Mouse (Mus musculus): ENCODE results near the gene Slc16a4. TPM values are rescaled to one million over a fixed set of nuclear protein-coding genes. Genes with fewer than 3 reads are reported as not detected.
"Not testable (repeated sequence)": the region's sequence is repeated elsewhere in the genome, so short reads cannot be mapped to it uniquely, and the experiment has no call there.

The Slc16a4 gene
- polyA plus RNA-seq, 1 experiment = 50.8 TPM

GRCm38 (mm10) chr3:107295672-107296360 lies 4.8 kb downstream of the Slc16a4 start:
- H3K4me1 ChIP-seq (ENCODE audit: control insufficient read depth, insufficient read depth, low read length) = peaks cover 5% of the 10 kb centered on the region; the same call in 1 of the 2 replicates
- DNase-seq = no peak
- 77% methylated on average over 5 of the region's 5 CpGs for WGBS
- TF ChIP-seq POLR2A (IDR thresholded peaks at IDR 0.05; ENCODE audit: low read depth, low read length) (no peak), CTCF (conservative IDR thresholded peaks at IDR 0.05; ENCODE audit: insufficient read depth, insufficient read length, low read depth, low read length) (no peak)
- H3K27me3 ChIP-seq (replicated peaks; ENCODE audit: control insufficient read depth, insufficient read depth, low read length) = no peaks in the 10 kb centered on the region
- no peak overlapping the region for H3K4me3 ChIP-seq (ENCODE audit: insufficient read depth, low read depth, low read length)
- H3K36me3 ChIP-seq (ENCODE audit: control insufficient read depth, insufficient read depth, low read length) = no peaks in the 10 kb centered on the region
- no peak overlapping the region for H3K27ac ChIP-seq (ENCODE audit: insufficient read depth, low read depth, low read length)

GRCm38 (mm10) chr3:107296917-107297316 lies 5.9 kb downstream of the Slc16a4 start:
- H3K27ac ChIP-seq (ENCODE audit: insufficient read depth, low read depth, low read length); H3K36me3 ChIP-seq (ENCODE audit: control insufficient read depth, insufficient read depth, low read length); H3K4me3 ChIP-seq (ENCODE audit: insufficient read depth, low read depth, low read length); DNase-seq; H3K27me3 ChIP-seq (replicated peaks; ENCODE audit: control insufficient read depth, insufficient read depth, low read length); H3K4me1 ChIP-seq (ENCODE audit: control insufficient read depth, insufficient read depth, low read length): not testable (repeated sequence)
- 84% methylated on average over 4 of the region's 4 CpGs for WGBS

GRCm38 (mm10) chr3:107317338-107317737 lies 26.3 kb downstream of the Slc16a4 start:
- no peak for TF ChIP-seq POLR2A (IDR thresholded peaks at IDR 0.05; ENCODE audit: low read depth, low read length)
- 86% methylated on average over 3 of the region's 3 CpGs for whole genome bisulfite sequencing
- Histone ChIP-seq H3K4me1 (ENCODE audit: control insufficient read depth, insufficient read depth, low read length) (peaks cover 11% of the 10 kb centered on the region), H3K27me3 (replicated peaks; ENCODE audit: control insufficient read depth, insufficient read depth, low read length) (no peaks in the 10 kb centered on the region), H3K27ac (ENCODE audit: insufficient read depth, low read depth, low read length) (no peak overlapping the region), H3K36me3 (ENCODE audit: control insufficient read depth, insufficient read depth, low read length) (no peaks in the 10 kb centered on the region), H3K4me3 (ENCODE audit: insufficient read depth, low read depth, low read length) (no peak overlapping the region)
- no peak for DNase-seq

- DNase-seq = no peak
- 77% methylated on average over 2 of the region's 2 CpGs for WGBS
- Histone ChIP-seq H3K36me3 (ENCODE audit: control insufficient read depth, insufficient read depth, low read length) (peaks cover 3% of the 10 kb centered on the region), H3K4me3 (ENCODE audit: insufficient read depth, low read depth, low read length) (no peak overlapping the region), H3K4me1 (ENCODE audit: control insufficient read depth, insufficient read depth, low read length) (peaks cover 10% of the 10 kb centered on the region; the same call in 1 of the 2 replicates), H3K27ac (ENCODE audit: insufficient read depth, low read depth, low read length) (no peak overlapping the region), H3K27me3 (replicated peaks; ENCODE audit: control insufficient read depth, insufficient read depth, low read length) (no peaks in the 10 kb centered on the region)
- TF ChIP-seq CTCF (conservative IDR thresholded peaks at IDR 0.05; ENCODE audit: insufficient read depth, insufficient read length, low read depth, low read length) = no peak
- TF ChIP-seq POLR2A (IDR thresholded peaks at IDR 0.05; ENCODE audit: low read depth, low read length) = no peak
These were observed 30.1 kb downstream of the Slc16a4 start for GRCm38 (mm10) chr3:107321141-107321540.

GRCm38 (mm10) chr3:107321776-107322175 lies 30.7 kb downstream of the Slc16a4 start:
- Histone ChIP-seq H3K27me3 (replicated peaks; ENCODE audit: control insufficient read depth, insufficient read depth, low read length) (no peaks in the 10 kb centered on the region), H3K4me3 (ENCODE audit: insufficient read depth, low read depth, low read length) (no peak overlapping the region), H3K4me1 (ENCODE audit: control insufficient read depth, insufficient read depth, low read length) (peaks cover 10% of the 10 kb centered on the region; the same call in 1 of the 2 replicates), H3K27ac (ENCODE audit: insufficient read depth, low read depth, low read length) (no peak overlapping the region), H3K36me3 (ENCODE audit: control insufficient read depth, insufficient read depth, low read length) (peaks cover 3% of the 10 kb centered on the region)
- TF ChIP-seq POLR2A (IDR thresholded peaks at IDR 0.05; ENCODE audit: low read depth, low read length) (no peak), CTCF (conservative IDR thresholded peaks at IDR 0.05; ENCODE audit: insufficient read depth, insufficient read length, low read depth, low read length) (no peak)
- peak; percentile 76 for DNase-seq

- Histone ChIP-seq H3K4me3 (ENCODE audit: insufficient read depth, low read depth, low read length) (no peak overlapping the region), H3K27ac (ENCODE audit: insufficient read depth, low read depth, low read length) (no peak overlapping the region), H3K4me1 (ENCODE audit: control insufficient read depth, insufficient read depth, low read length) (peaks cover 15% of the 10 kb centered on the region; the same call in 1 of the 2 replicates), H3K27me3 (replicated peaks; ENCODE audit: control insufficient read depth, insufficient read depth, low read length) (no peaks in the 10 kb centered on the region), H3K36me3 (ENCODE audit: control insufficient read depth, insufficient read depth, low read length) (peaks cover 5% of the 10 kb centered on the region)
- no peak for DNase-seq
- WGBS = 96% methylated on average over 1 of the region's 1 CpGs
- no peak for TF ChIP-seq POLR2A (IDR thresholded peaks at IDR 0.05; ENCODE audit: low read depth, low read length)
- TF ChIP-seq CTCF (conservative IDR thresholded peaks at IDR 0.05; ENCODE audit: insufficient read depth, insufficient read length, low read depth, low read length) = no peak
These were observed 35.4 kb downstream of the Slc16a4 start for GRCm38 (mm10) chr3:107326442-107326841.

- TF ChIP-seq POLR2A (IDR thresholded peaks at IDR 0.05; ENCODE audit: low read depth, low read length) (no peak), CTCF (conservative IDR thresholded peaks at IDR 0.05; ENCODE audit: insufficient read depth, insufficient read length, low read depth, low read length) (no peak)
- peaks cover 1% of the 10 kb centered on the region for H3K36me3 ChIP-seq (ENCODE audit: control insufficient read depth, insufficient read depth, low read length)
- H3K4me1 ChIP-seq (ENCODE audit: control insufficient read depth, insufficient read depth, low read length) = peaks cover 13% of the 10 kb centered on the region; the same call in 1 of the 2 replicates
- DNase-seq = peak; percentile 40
- no peak overlapping the region for H3K27ac ChIP-seq (ENCODE audit: insufficient read depth, low read depth, low read length)
- WGBS = 41% methylated on average over 28 of the region's 28 CpGs
- H3K27me3 ChIP-seq (replicated peaks; ENCODE audit: control insufficient read depth, insufficient read depth, low read length) = no peaks in the 10 kb centered on the region
- H3K4me3 ChIP-seq (ENCODE audit: insufficient read depth, low read depth, low read length) = 0 out of 2 replicates have a peak overlapping the region, but pooled peaks have one; percentile 7
These were observed 39.7 kb downstream of the Slc16a4 start for GRCm38 (mm10) chr3:107330503-107331424.
